20 mouse cellular contexts compared by ENCODE assay signal in the genomic region with DNA sequence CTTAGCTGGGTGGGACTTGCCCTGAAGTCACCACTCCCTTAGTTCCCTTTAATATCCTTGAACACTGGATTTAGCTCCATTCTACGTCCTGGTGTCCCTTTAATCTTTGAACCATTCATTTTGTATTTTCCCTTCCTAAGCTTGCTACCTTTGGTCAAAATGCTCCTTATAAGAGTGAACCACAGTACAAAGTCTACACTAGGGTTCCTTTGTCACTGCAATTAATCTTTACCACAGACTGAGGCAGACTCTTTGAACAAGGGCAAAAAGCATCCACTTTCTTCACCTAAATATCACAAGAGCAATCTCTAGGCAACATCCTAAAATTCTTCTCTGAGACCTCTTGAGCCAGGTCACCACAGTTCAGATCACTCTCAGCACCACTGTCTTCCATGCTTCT. TPM values are rescaled to one million over a fixed set of nuclear protein-coding genes. Genes with fewer than 3 reads are reported as not detected.
DNase-seq lines count a peak whose midpoint lies in the region; ATAC-seq and TF ChIP-seq lines count a peak whose summit lies in the region.
"Had no signal": no experiment of that assay in that cellular context is flagged by ENCODE, and none has a peak within 500 bp of the region (broad histone marks: within the 10 kb centered on the region; RNA-seq: fewer than 3 reads in every experiment).

No protein-coding gene starts in this region.

- no peaks in the 10 kb centered on the region for H3K36me3 ChIP-seq in intestine, embryonic 14.5 days (ENCODE audit: control insufficient read depth, insufficient read depth, low read length)
- H3K36me3 ChIP-seq in intestine, embryonic 15.5 days: no peaks in the 10 kb centered on the region
- no peaks in the 10 kb centered on the region for H3K36me3 ChIP-seq in intestine, postnatal 0 days (ENCODE audit: control insufficient read depth, insufficient read depth)
- H3K36me3 ChIP-seq: embryonic facial prominence, embryonic 10.5 days; embryonic facial prominence, embryonic 12.5 days; forebrain, embryonic 15.5 days had no signal

- no peaks in the 10 kb centered on the region for H3K27me3 ChIP-seq in intestine, embryonic 14.5 days (replicated peaks; ENCODE audit: control insufficient read depth, insufficient read depth, low read length)
- H3K27me3 ChIP-seq in intestine, embryonic 15.5 days (replicated peaks): no peaks in the 10 kb centered on the region
- no peaks in the 10 kb centered on the region for H3K27me3 ChIP-seq in intestine, postnatal 0 days (replicated peaks; ENCODE audit: control insufficient read depth, insufficient read depth, low read length)
- H3K27me3 ChIP-seq: embryonic facial prominence, embryonic 12.5 days; forebrain, embryonic 13.5 days; forebrain, embryonic 15.5 days had no signal

- no peak overlapping the region for H3K27ac ChIP-seq in intestine, embryonic 14.5 days (ENCODE audit: low read depth)
- no peak overlapping the region for H3K27ac ChIP-seq in intestine, embryonic 15.5 days
- no peak overlapping the region for H3K27ac ChIP-seq in intestine, postnatal 0 days (ENCODE audit: low read depth, low read length)
- H3K27ac ChIP-seq: embryonic facial prominence, embryonic 10.5 days; embryonic facial prominence, embryonic 12.5 days; forebrain, embryonic 13.5 days; forebrain, embryonic 15.5 days had no signal

- TF ChIP-seq CTCF in intestine, postnatal 0 days (IDR thresholded peaks at IDR 0.05; ENCODE audit: low read depth): no peak

- no peak overlapping the region for H3K4me2 ChIP-seq in intestine, embryonic 14.5 days (ENCODE audit: low read length)
- H3K4me2 ChIP-seq in intestine, embryonic 15.5 days (replicated peaks): no peak overlapping the region
- no peak overlapping the region for H3K4me2 ChIP-seq in intestine, postnatal 0 days (replicated peaks; ENCODE audit: low read depth)
- H3K4me2 ChIP-seq: embryonic facial prominence, embryonic 12.5 days; forebrain, embryonic 13.5 days; forebrain, embryonic 15.5 days had no signal

- ATAC-seq in intestine, embryonic 14.5 days (replicated peaks; ENCODE audit: low FRiP score, low TSS enrichment, low read depth): no peak
- ATAC-seq in intestine, embryonic 15.5 days: 0 out of 2 replicates have a peak, but pooled peaks have one; percentile 29
- peak; percentile 71 for ATAC-seq in intestine, postnatal 0 days
- ATAC-seq: forebrain, embryonic 13.5 days; forebrain, embryonic 15.5 days had no signal

- H3K9ac ChIP-seq in intestine, embryonic 14.5 days (ENCODE audit: low read length): no peak overlapping the region
- no peak overlapping the region for H3K9ac ChIP-seq in intestine, embryonic 15.5 days
- no peak overlapping the region for H3K9ac ChIP-seq in intestine, postnatal 0 days (ENCODE audit: low read depth, low read length)
- H3K9ac ChIP-seq: embryonic facial prominence, embryonic 12.5 days; forebrain, embryonic 13.5 days; forebrain, embryonic 15.5 days had no signal

- intact Hi-C loops in gastrocnemius, postnatal 14 days (cut with DNase I; ENCODE audit: low total_unique reads): no loop called here

- no peak overlapping the region for H3K4me3 ChIP-seq in intestine, embryonic 14.5 days (ENCODE audit: low read depth, low read length)
- H3K4me3 ChIP-seq in intestine, embryonic 15.5 days (replicated peaks): no peak overlapping the region
- H3K4me3 ChIP-seq in intestine, postnatal 0 days (ENCODE audit: low read depth, low read length): no peak overlapping the region
- H3K4me3 ChIP-seq: embryonic facial prominence, embryonic 10.5 days; embryonic facial prominence, embryonic 12.5 days; forebrain, embryonic 13.5 days; forebrain, embryonic 15.5 days had no signal

- DNase-seq in kidney, adult 9 months: peak; percentile 62
- no peak for DNase-seq in kidney, adult 8-10 months
- peak; percentile 0 for DNase-seq in intestine, embryonic 14.5 days (ENCODE audit: low spot score)
- no peak for DNase-seq in retina, postnatal 1 day
- no peak for DNase-seq in gastrocnemius, postnatal 14 days
- no peak for DNase-seq in cerebellum, adult 18-20 months
- DNase-seq: adrenal gland, adult 2 months; adrenal gland, postnatal 10 days; adrenal gland, postnatal 25 days; cerebellum, adult 11 months; cerebellum, adult 2 months; cerebellum, adult 9-10 months; cerebellum, postnatal 10 days; cerebellum, postnatal 25 days had no signal

- WGBS in intestine, embryonic 14.5 days: 90% methylated on average over 1 of the region's 1 CpGs
- WGBS in intestine, embryonic 15.5 days: 70% methylated on average over 1 of the region's 1 CpGs
- 45% methylated on average over 1 of the region's 1 CpGs for WGBS in intestine, postnatal 0 days

- H3K9me3 ChIP-seq in intestine, embryonic 14.5 days (ENCODE audit: control insufficient read depth, low read length): no peaks in the 10 kb centered on the region
- H3K9me3 ChIP-seq in intestine, embryonic 15.5 days: no peaks in the 10 kb centered on the region
- no peaks in the 10 kb centered on the region for H3K9me3 ChIP-seq in intestine, postnatal 0 days (ENCODE audit: control insufficient read depth)
- H3K9me3 ChIP-seq: embryonic facial prominence, embryonic 10.5 days; embryonic facial prominence, embryonic 12.5 days; forebrain, embryonic 15.5 days had no signal

- no peaks in the 10 kb centered on the region for H3K4me1 ChIP-seq in intestine, embryonic 14.5 days (replicated peaks; ENCODE audit: control insufficient read depth, insufficient read depth, low read length)
- H3K4me1 ChIP-seq in intestine, embryonic 15.5 days (replicated peaks): no peaks in the 10 kb centered on the region
- H3K4me1 ChIP-seq in intestine, postnatal 0 days (replicated peaks; ENCODE audit: control insufficient read depth, insufficient read depth, low read length): no peaks in the 10 kb centered on the region; the same call in 1 of the 2 replicates
- H3K4me1 ChIP-seq: embryonic facial prominence, embryonic 10.5 days; embryonic facial prominence, embryonic 12.5 days; forebrain, embryonic 13.5 days; forebrain, embryonic 15.5 days had no signal

RNA-seq across cellular contexts. Expression of a gene that starts 8.1 kb away (rescaled TPM):
- 39.3 and 42.8 TPM in 2 replicates for polyA plus RNA-seq in intestine, embryonic 14.5 days (2014; fragmentation: Nextera tagmentation; extraction: Ambion mirVana)
- 32.7 and 33.0 TPM in 2 replicates for polyA plus RNA-seq in intestine, embryonic 15.5 days (2015; fragmentation: Nextera tagmentation; extraction: Ambion mirVana)
- 28.8 and 32.9 TPM in 2 replicates for polyA plus RNA-seq in intestine, postnatal 0 days (2015; fragmentation: Nextera tagmentation; extraction: Ambion mirVana)
- total RNA-seq in gastrocnemius, postnatal 14 days (2021): 100 to 1,000 TPM; 106 to 120 TPM

RNA-seq across cellular contexts. Expression of a gene that starts 42.1 kb away (rescaled TPM):
- polyA plus RNA-seq in intestine, embryonic 14.5 days (2014; fragmentation: Nextera tagmentation; extraction: Ambion mirVana): 19.7 and 26.3 TPM in 2 replicates
- 52.1 and 57.2 TPM in 2 replicates for polyA plus RNA-seq in intestine, embryonic 15.5 days (2015; fragmentation: Nextera tagmentation; extraction: Ambion mirVana)
- polyA plus RNA-seq in intestine, postnatal 0 days (2015; fragmentation: Nextera tagmentation; extraction: Ambion mirVana): 167 and 184 TPM in 2 replicates
- total RNA-seq in gastrocnemius, postnatal 14 days (2021): 1 to 10 TPM; 1.6 to 1.8 TPM

Comparison
In these comparisons a context has a peak if more than half of its experiments do, and no peak if none do; other contexts are left out.
1. DNase-seq: peak in kidney, adult 9 months (single experiment) and intestine, embryonic 14.5 days (single experiment); none in kidney, adult 8-10 months (0 of 2), retina, postnatal 1 day (single experiment), gastrocnemius, postnatal 14 days (single experiment) and cerebellum, adult 18-20 months (0 of 2).